Mouse (Mus musculus): ENCODE data around the gene Clec9a. TPM values are rescaled to one million over a fixed set of nuclear protein-coding genes. Genes with fewer than 3 reads are reported as not detected.
A peak's percentile ranks its signal among the peaks of the same experiment; 100 is the strongest.

The Clec9a gene
- total RNA-seq (2021): under 1 TPM; 0.31 to 0.33 TPM

DNA sequence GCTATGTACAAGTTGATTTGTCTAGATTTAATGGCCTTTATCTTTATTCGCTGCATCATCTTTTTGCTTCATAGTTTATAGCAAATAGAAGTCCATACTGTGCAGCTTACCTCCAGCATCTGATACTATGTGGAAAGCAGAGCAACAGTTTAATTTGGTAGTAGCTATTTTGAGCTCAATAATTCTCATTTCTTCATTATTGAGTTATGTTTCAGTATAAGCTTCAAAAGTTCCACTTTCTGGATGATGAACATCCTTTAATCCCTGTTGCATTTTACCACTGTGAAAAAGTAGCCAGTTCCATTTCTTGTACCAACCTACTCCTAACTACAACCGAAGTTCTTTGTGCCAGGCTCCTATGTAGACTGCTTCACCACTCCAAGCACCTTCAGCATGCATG, at the start of gene Clec9a:
Gene Clec9a, plus strand, starts transcription at position 301 of the 400 bp plus-strand sequence.
- no peak for DNase-seq
- intact Hi-C loops (cut with DNase I): no loop called here

DNA sequence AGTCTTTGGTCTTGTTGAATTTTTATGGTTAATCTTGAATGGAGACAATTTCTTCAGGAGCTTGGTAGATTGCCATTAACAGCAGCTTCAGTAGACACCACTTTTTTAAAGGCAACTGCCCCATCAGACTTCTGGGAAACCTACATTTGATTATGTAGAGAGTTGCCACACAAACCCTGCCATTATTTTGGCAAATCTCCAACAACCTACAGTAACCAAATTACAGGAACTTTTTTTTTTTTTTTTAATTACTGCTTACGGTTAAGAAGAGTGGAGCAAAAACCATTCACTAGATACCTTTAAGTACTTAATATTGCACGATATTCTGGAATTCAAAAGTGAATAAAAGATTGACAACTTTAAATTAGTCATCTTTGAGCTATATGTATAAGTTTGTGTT, 49.1 kb upstream of the Clec9a start:
- intact Hi-C loops (cut with DNase I): no loop called here
- DNase-seq: no peak

DNA sequence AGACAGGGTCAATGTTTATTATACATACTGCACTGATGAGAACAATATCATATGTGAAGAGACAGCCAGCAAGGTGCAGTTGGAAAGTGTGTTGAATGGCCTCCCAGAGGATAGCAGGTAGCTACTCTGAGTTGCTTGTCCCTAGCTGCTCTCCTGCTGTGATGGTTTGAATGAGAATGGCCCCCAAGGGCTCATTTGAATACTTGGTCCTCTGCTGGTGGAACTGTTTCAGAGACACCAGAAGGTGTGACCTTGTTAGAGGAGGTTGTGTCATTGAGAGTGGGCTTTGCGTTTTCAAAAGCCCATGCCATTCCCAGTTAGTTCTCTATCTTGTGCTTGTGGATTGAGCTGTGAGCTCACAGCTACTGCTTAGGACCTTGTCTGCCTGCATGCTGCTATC, 44.7 kb upstream of the Clec9a start:
- no peak for DNase-seq
- intact Hi-C loops (cut with DNase I): loop anchor here (2.0 kb wide), 1 partner anchor 31 kb away; no protein-coding TSS in a partner anchor

DNA sequence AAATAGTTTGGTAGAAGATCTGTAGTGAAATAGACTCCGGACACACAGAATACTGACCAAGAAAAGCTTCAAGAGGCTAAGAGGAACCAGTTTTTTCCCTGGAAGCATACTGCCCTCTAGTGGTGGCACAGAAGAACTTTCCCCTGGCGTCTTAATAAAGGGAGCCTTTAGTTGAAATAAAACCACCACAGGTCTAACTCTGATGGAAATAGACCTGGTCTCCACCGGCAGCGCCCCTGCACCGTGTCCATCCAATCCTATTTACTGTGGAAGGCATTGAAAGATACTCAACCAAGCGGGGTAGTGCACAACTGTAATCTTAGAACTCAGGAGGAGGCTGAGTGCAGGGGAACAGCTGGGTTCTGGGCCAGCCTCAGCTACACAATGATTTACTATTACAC, 42.7 kb upstream of the Clec9a start:
- peak; percentile 34 to 40 for DNase-seq
- intact Hi-C loops (cut with DNase I): loop anchor here (1.0 to 5.0 kb wide), 4 partner anchors 33 to 515 kb away; no protein-coding TSS in a partner anchor

DNA sequence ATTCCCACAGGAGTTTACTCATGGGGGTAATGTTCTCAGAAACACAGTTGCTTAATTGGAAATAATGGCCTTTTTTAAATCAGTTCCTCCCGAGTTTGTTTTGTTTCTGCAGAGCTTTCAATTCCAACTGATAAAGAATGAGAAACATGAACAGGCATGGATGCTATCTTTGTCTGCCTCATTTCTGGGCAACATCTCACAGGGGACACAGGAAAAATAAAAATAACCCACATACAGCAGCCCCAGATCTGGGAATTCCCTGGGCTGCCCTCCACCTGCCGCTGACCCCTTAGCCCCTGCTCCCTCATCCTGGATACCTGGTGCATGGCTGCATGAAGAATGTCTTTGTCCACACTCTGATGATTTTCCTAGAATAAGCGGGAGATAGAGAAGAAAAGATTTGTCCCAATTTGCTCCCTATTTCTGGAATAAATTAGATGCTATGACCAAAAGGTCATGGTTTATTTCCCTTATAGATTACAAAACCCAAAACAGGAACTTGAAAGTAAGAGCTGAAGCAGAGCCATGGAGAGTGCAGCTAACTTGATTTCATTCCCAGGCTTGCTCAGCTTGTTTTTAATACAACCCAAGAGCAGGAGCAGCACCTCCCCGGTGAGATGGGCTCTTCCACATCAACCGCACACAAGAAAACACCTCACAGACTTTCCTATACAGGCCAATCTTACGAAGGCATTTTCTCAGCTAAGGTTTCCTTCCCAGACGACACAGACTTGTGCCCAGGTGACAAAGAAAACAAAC, 39.1 kb upstream of the Clec9a start:
- DNase-seq: no peak
- intact Hi-C loops (cut with DNase I): loop anchor here (5.0 kb wide), 1 partner anchor 277 kb away; no protein-coding TSS in a partner anchor

DNA sequence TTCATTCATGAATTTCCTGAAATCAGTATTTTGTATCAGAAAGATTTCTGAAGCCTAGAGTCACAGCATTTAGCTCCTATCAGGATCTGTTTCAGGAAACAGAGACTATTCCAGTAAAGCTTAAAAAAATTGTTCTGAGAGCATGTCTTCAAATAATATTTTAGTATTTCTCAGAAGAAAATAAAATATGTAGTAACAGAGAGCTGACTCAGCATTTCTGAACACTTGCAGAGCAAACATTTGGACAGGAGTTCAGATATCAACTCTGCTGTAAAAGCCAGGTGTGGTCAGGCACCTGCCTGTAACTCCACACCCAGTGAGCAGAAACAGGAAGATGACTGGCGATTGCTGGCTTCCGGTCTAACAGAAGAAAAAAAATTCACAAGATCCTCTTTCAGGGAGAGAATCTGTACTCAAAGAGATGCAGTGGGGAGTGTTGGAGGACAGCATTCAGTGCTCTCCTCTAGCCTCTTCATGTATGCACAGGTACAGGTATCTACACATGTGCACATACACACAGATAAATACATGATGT, 33.7 kb upstream of the Clec9a start:
- intact Hi-C loops (cut with DNase I): no loop called here
- no peak for DNase-seq

DNA sequence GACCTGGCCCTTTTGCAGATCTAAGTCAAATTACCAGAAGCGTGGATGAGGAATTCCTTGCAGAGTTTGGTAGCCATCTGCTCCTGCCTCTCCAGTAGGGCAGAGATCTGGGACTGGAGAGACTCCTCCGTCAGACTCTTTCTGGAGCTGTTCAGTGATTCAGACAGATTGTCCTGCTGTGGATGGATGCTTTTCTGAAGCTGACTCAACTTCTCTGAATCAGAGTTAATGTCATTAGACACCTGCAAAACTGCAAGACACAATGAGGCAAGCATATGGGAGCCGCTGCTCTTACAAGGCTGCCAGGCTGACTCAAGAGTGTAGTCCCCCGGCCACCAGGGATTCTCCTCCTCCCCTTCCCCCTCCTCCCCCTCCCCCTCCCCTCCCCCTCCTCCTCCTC, 28.2 kb upstream of the Clec9a start:
- intact Hi-C loops (cut with DNase I): no loop called here
- no peak for DNase-seq

DNA sequence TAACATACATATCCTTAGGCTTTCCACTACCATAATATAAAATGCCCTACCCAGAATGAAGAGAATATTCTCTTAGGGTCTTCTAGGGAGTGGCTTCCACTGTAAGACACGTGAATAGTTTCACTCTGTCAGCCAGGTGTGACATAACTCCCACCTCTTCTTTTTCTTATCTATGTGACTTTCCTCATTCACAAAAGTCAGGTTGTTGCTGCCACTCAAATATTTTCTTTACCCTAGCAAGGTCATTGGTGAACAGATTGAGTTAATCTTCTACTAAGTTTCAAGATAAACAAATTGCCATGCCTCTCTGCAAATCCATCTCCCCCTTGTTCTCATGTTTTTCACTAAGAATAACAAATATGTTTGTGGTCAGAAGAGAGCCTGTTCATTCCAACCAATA, 26.9 kb upstream of the Clec9a start:
- intact Hi-C loops (cut with DNase I): no loop called here
- no peak for DNase-seq

DNA sequence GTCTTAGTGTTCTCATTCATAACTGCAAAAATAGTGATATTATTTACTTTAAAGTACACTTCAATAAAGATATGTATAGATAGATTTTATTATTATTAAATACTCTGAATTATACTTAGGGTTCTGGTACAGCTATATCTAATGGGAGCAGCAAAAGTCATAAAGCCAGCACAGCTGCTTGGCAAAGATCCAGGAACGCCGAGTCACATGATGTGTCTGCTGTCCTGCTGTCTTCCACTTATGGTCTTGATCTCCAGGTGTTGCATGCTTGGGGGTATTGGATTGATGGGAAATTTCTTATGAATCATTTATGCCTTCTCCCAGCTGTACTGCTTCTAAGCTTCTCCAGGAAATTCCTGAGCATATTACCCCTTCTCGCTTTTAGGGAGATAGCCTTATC, 25.2 kb upstream of the Clec9a start:
- DNase-seq: no peak
- intact Hi-C loops (cut with DNase I): no loop called here

DNA sequence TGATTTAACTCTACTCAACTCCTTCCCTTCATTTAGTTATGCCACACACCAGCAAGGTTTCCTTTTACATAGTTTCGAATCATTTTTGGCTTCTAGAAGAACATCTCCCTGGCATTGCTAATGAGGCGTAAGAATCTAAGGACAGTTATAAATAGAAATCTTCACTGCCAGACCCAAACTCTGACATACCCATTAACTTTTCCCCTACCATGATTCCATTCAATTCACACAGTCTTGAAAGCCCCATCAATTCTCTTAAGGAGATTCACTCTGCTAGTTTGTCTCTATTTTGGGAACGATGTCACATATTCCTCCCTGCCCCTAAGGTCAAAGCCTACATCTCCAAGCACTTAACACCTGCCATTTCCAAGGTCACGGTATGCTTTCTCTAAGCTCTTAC, 23.7 kb upstream of the Clec9a start:
- intact Hi-C loops (cut with DNase I): no loop called here
- DNase-seq: no peak

DNA sequence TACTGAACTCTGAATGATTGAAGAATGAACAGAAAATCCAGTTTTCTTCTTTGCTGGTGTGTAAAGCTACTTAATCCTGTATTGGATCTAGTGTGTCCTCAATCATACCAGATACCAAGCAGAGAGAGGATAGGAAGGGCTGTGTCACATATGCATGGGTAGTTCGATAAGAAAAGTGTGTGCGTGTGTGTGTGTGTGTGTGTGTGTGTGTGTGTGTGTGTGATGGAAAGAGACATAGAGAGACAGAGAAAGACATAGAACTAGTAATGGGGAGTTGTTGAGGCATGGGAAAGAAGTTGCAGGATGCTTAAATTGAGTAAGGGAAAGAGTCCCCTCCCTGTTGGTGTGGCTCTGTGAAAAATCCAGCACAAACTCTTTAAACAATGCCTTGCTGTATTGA, 22.9 kb upstream of the Clec9a start, which contains the start of gene Clec12b:
Gene Clec12b, minus strand, starts transcription at position 101 of the 400 bp plus-strand sequence.
- intact Hi-C loops (cut with DNase I): no loop called here

DNA sequence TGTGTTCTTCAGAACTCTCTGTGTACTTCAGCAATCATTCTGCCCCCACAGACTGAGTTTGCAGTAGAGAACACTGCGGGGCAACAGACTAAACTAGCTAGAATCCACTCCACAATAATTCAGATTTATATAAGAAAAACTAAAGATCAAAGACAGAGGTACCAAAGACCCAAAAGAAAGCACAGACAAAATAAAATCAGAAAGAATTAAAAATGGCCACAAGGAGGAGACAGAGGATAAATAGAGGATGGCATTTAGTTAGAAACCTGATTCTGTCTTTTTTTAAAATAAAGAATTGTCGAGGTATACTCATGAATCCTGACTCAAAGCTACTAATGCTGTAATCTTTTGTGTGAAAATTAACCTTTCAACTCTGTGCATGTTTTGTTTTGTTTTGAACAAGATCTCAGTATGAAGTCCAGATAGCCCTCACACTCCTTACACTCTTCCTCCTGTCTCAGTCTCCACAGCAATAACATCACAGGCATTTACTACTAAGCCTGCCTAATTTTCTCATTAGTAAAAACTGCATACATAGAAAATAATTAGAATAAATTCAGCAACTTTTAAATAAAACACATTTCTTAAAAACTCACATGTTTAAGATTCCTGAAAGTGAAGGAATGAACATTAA, 15.5 kb upstream of the Clec9a start:
- DNase-seq: no peak
- intact Hi-C loops (cut with DNase I): loop anchor here (1.0 kb wide), 3 partner anchors 83 to 166 kb away; no protein-coding TSS in a partner anchor

More for the DNA sequence above, 22.9 kb upstream of the Clec9a start, which contains the start of gene Clec12b:
- DNase-seq: no peak

DNA sequence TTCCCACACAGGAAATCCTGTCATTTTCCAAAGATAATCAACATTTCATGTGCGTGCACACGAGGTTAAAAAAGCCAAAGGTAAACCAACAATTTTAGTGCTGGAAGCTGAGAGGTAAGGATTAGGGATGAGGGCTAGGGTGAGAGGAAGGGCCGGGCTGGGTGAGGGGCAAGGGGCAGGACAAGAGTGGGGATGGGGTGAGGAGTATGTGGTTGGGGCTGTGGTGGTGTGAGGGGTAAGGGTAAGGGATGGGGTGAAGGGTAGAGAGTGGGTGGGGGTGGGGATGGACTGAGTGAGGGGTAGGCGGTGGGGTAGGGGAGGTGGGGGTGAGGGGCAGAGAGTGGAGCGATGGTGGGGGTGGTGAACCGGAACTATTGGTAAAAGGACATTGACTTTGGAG, 14.9 kb upstream of the Clec9a start:
- intact Hi-C loops (cut with DNase I): loop anchor here (1.0 kb wide), 3 partner anchors 83 to 166 kb away; no protein-coding TSS in a partner anchor
- no peak for DNase-seq

DNA sequence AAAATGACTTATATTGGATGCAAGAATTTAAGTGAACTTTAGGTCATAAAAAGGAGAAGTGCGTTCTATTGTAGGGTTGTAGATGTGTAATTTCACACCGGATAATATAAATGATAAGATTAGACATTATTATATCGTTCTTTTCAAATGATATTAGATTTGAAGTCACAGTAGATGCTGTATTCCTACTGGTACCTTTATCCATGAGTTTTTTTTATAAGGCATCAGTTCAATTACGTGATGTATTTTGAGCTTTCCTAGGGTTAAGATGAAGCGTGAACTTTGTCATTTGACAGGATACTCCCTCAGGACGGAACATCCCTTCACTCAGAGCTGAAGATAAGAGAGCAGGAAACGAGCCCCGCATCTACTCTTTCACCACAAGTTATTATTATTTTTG, 11.7 kb upstream of the Clec9a start, which contains the start of gene Clec1b:
Gene Clec1b, plus strand, starts transcription at position 301 of the 400 bp plus-strand sequence.
- DNase-seq: no peak
- intact Hi-C loops (cut with DNase I): no loop called here

DNA sequence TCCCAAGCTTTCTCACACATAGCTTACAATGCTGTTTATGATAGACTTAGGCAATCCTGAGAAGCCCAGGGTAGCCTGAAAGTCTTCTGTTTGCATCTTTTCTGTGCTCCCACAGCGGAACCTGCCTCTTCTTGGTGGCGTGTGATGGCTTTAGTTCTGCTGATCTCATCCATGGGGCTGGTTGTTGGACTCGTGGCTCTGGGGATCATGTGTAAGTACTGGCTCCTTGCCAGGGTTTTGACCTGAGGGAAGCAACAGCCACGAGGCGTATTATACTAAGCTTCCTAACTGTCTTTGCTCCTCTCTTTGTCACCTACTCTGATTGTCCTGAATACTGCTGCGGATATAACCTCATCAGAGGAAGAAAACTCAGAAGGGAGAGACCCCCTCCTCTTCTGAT, 8.7 kb upstream of the Clec9a start:
- peak; percentile 25 to 41 for DNase-seq
- intact Hi-C loops (cut with DNase I): no loop called here

DNA sequence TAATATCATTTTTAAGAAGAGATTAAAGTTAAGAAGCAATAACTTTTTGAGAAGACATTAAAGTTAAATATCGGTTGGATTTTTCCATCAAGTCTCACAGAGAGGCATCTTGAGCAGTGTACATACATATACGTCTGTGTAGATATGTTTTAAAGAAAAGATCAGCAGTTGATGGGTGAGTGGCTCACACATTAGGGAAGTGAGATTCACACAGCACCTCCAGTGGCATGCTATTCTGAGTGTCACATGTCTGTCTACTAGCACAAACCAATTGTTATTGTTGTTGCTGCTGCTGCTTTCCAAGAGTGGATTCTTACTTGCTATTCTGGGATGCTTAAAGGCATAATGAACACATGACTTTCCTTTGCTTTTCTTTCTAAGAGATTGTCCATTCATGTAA, 6.3 kb upstream of the Clec9a start:
- DNase-seq: no peak
- intact Hi-C loops (cut with DNase I): no loop called here

DNA sequence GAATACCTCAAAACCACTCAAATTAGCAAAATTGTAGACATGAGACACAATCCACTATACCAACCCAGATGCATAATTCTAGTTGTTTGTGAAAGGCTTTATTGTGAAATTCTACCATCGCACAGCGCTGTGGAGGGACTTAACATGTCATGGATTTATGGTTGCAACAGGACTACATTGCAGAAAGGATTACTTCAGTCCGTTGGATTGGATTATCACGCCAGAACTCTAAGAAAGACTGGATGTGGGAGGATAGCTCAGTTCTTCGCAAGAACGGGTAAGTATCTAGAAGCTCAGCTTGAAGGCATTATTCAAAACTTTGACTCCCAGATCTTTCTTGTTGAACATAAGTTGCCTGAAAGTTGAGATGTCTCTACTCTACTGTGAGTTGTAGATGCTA, 5.3 kb upstream of the Clec9a start:
- intact Hi-C loops (cut with DNase I): no loop called here
- DNase-seq: no peak

DNA sequence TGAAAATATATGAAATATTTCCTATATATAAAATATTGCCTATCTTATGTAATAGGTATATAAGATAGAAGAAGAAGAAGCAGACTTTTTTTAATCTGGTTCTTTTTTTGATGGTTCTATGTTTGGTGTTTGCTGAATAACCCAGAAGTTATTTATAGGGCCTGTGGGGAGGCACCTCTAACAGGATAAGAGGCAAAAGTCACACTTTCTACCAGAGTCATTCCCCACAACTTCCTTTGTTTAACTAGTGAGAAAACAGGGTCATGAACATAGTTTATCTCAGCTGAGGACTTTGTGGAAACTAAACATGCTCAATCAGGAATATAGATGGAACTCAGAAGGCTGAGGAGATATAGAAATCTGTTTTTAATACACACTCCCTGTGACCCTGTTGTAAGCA, 2.7 kb upstream of the Clec9a start:
- intact Hi-C loops (cut with DNase I): no loop called here

DNA sequence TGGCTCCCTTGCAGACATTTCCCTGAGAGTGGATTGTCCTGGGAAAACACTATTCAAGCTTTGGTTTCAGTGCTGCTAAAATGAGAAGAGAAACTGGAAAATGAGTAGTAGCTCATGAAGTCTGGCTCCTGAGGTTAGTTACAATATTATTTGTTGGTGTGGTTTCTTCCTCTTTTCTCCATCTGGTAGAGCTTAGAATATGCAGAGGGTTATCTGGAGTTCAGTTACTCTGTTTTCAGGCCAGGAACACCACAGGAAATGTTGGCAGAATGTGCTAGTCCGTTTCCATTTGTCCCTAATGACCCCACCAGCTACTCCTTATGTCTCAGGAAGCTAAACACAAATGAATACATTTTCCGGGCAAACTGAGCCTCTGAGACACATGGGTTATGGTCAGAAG, 1.3 kb upstream of the Clec9a start:
- peak in 1 of 2 experiments; percentile 18 for DNase-seq

More for the DNA sequence above, 2.7 kb upstream of the Clec9a start:
- no peak for DNase-seq

DNA sequence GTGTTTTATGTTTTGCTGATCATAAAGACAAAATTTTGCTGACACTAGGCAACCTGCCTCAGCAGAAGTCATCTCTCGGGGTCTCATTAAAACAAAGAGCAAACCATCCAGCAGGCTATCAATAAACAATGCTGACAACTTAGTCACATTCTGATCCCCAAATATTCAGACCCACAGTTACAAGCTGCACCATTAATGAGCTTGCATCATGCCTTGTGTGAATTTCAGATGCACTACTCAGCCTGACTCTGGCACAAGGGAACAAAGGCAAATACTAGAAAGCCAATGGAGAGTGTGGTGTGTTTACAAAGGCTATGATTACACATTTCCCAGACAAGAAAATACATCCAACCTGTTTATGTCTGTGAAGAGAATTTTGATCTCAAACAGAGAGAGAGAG, 5.5 kb downstream of the Clec9a start:
- DNase-seq: no peak
- intact Hi-C loops (cut with DNase I): no loop called here

More for the DNA sequence above, 1.3 kb upstream of the Clec9a start:
- intact Hi-C loops (cut with DNase I): no loop called here

DNA sequence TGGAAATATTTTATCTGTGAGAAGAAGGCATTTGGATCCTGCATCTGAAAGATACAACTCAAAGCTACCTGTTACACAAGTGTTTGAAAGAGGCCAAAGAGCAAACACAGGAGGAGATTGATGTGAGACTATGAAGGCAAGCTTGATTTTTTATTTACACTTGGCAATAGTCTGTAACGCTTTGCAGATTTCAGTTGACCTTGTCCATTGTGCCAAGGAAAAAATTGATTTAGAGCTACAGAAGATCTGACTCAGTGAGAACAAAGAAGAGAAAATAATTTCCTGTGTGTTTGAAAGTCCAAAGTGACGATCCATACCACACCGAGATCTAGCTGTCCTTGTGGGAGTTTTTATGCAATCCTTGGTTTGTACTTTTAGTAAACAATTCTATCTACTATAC, 13.6 kb downstream of the Clec9a start:
- no peak for DNase-seq
- intact Hi-C loops (cut with DNase I): no loop called here
